Mouse (Mus musculus) embryonic facial prominence, embryonic 13.5 days (tissue): Measurements from ENCODE around the gene Ldlrad3. TPM values are rescaled to one million over a fixed set of nuclear protein-coding genes. Genes with fewer than 3 reads are reported as not detected.

Experiments
- ATAC-seq: fragments of 200-750 bp; cut with Nextera tagmentation; 2 replicates; pipeline ENCODE4 v1.8.0; 2017; ENCODE audit warnings: low read depth; ENCODE audit not compliant: insufficient number of reproducible peaks, insufficient read depth, low FRiP score, low TSS enrichment
- H3K27ac ChIP-seq: fragments of 300-500 bp; sonication (generic); 2 replicates; pipeline ENCODE4 v1.5.1; 2015; ENCODE audit warnings: moderate library complexity, mild to moderate bottlenecking, inconsistent platforms
- H3K27me3 ChIP-seq: fragments of 300-500 bp; sonication (generic); 2 replicates; pipeline ENCODE4 v1.6.1; 2015; ENCODE audit warnings: mild to moderate bottlenecking, inconsistent platforms
- H3K36me3 ChIP-seq: fragments of 300-500 bp; sonication (generic); 2 replicates; pipeline ENCODE4 v1.6.1; 2015; ENCODE audit warnings: mild to moderate bottlenecking, inconsistent platforms
- H3K4me1 ChIP-seq: fragments of 300-500 bp; sonication (generic); 2 replicates; pipeline ENCODE4 v1.6.1; 2015; ENCODE audit warnings: inconsistent platforms
- H3K4me2 ChIP-seq: fragments of 300-500 bp; sonication (generic); 2 replicates; pipeline ENCODE4 v1.6.1; 2015; ENCODE audit warnings: moderate library complexity, mild to moderate bottlenecking, inconsistent platforms
- H3K4me3 ChIP-seq: fragments of 300-500 bp; sonication (generic); 2 replicates; pipeline ENCODE4 v1.5.1; 2015; ENCODE audit warnings: mild to moderate bottlenecking, inconsistent platforms
- H3K9ac ChIP-seq: fragments of 300-500 bp; sonication (generic); 2 replicates; pipeline ENCODE4 v1.6.1; 2015; ENCODE audit warnings: mild to moderate bottlenecking, inconsistent platforms
- H3K9me3 ChIP-seq: fragments of 300-500 bp; sonication (generic); 2 replicates; pipeline ENCODE4 v1.6.1; 2016; ENCODE audit warnings: inconsistent platforms
- WGBS: fragments of 180-500 bp; shearing (Covaris S2); methylation state at CpG from one replicate; pipeline ENCODE4 v1.1.7; 2015; ENCODE audit warnings: mixed read lengths; 5-methylcytosine and 5-hydroxymethylcytosine counted together
- polyA plus RNA-seq: library from polyadenylated mRNA; unstranded; fragments of >200 nt; fragmentation: Nextera tagmentation; extraction: Ambion mirVana; gene quantifications from 2 replicates; pipeline ENCODE4 v1.2.1, GENCODE M21; 2015

Ldlrad3 gene
- polyA plus RNA-seq, 1 experiment from 2014 or later, result 52.4 TPM

DNA sequence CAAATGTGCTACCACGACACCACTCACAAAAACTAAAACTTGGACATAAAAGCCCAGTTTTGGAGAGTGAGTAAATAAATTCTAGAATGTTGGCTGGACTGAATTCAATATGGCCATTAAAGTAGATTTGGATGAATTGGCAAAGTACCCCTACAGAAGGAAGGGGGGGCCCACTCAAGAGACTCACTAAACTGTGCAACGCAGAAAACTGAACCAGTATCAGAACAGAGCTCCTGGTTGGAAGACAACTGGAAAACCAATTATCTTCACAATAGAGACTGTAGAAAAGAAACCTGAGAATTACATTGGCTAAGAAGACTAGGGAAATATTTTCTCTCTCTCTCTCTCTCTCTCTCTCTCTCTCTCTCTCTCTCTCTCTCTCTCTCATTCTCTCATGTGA, 45.0 kb downstream of the Ldlrad3 start:
- Histone ChIP-seq H3K27me3 (no peaks in the 10 kb centered on the region), H3K27ac (no peak overlapping the region)
- ATAC-seq, result no peak

DNA sequence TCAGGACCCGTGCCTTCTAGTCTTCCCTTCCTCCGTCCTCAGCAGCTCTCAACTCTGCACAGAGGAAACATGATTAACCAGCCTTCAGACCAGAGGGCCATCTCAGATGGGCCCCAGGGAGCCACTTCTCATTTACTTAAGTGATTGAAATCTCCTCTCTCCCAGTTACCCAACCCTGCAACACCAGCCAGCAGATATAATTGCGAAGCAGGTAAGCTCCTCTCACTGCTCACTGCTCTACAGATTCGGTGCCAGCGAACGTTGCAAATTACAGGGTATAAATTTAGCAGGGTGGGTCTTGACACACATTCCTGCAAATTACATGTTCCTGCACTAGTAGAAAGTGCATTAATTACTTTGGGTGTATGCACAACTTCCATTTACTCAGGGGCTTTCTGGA, 48.3 kb downstream of the Ldlrad3 start:
- Histone ChIP-seq H3K9ac (no peak overlapping the region), H3K27ac (peak overlapping the region; percentile 77), H3K9me3 (no peaks in the 10 kb centered on the region), H3K4me1 (peaks cover 82% of the 10 kb centered on the region), H3K4me3 (no peak overlapping the region), H3K27me3 (no peaks in the 10 kb centered on the region), H3K4me2 (peak overlapping the region; percentile 35), H3K36me3 (no peaks in the 10 kb centered on the region)
- WGBS, result 28% methylated on average over 6 of the region's 6 CpGs
- ATAC-seq, result no peak

More for the DNA sequence above, 45.0 kb downstream of the Ldlrad3 start:
- no peaks in the 10 kb centered on the region for H3K9me3 ChIP-seq
- H3K9ac ChIP-seq, result no peak overlapping the region
- WGBS, result 77% methylated on average over 2 of the region's 2 CpGs
- H3K4me1 ChIP-seq, result peaks cover 55% of the 10 kb centered on the region
- no peak overlapping the region for H3K4me2 ChIP-seq
- no peak overlapping the region for H3K4me3 ChIP-seq
- H3K36me3 ChIP-seq, result no peaks in the 10 kb centered on the region

DNA sequence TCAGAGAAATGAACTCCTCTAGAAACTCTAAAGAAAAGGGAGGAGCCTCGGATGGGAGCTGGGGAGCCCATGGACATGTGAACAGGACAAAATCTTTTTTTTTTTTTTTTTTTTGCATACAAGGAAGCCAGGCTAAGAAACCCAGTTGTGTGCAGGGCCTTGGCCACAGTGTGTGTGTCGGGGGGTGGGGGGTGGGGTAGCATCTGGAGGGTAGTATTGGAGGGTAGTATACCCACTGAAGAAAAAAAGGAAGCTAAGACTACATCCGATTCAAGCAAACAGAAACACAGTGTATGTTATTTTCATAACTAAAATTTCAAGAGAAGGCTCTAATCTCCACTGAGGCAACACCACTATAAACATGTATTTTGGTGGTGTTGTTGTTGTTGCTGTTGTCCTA, 50.0 kb downstream of the Ldlrad3 start:
- H3K36me3 ChIP-seq, result no peaks in the 10 kb centered on the region
- ATAC-seq, result no peak
- no peak overlapping the region for H3K9ac ChIP-seq
- H3K4me1 ChIP-seq, result peaks cover 89% of the 10 kb centered on the region
- H3K27ac ChIP-seq, result peak overlapping the region; percentile 77
- no peaks in the 10 kb centered on the region for H3K27me3 ChIP-seq
- H3K9me3 ChIP-seq, result no peaks in the 10 kb centered on the region
- 76% methylated on average over 3 of the region's 3 CpGs for WGBS
- H3K4me2 ChIP-seq, result 0 out of 2 replicates have a peak overlapping the region, but pooled peaks have one; percentile 35
- H3K4me3 ChIP-seq, result no peak overlapping the region

DNA sequence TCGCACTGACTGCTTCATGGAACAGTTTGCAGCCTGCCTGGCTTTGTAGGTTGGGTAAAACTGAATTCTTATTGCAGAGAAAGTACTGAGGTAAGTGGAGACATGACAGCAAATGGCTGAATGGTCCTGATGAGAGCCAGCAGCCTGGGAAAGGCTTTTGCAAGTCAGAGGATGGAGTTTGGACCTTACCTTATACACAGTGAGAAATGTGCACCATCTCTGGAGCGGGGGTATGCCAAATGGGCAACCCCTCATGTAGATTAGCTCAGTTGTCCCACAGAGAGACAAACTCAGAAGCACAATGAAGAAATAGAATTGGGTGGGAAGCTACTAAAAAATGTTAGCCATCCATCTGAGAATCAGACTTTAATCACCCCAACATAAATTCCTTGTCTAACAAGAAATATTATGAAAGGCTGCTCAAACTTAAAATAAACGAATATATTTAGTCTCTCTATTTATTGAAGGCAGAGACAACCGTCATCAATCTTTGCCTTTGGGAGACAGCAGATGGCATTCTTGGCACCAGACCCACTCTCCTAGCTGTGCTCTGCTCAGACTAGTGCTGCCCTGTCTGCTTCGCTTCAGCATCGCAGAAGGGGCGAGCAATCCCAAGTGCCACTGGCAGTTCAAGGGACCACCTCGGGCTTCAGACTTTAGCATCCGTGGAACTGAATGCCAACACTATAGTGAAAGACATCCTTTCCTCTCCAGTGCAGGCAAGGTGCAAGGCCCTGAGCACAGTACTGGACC, 51.5 kb downstream of the Ldlrad3 start:
- peak overlapping the region; percentile 69 for H3K27ac ChIP-seq
- no peak overlapping the region for H3K4me2 ChIP-seq
- H3K4me1 ChIP-seq, result peaks cover 91% of the 10 kb centered on the region
- H3K27me3 ChIP-seq, result no peaks in the 10 kb centered on the region
- WGBS, result 53% methylated on average over 9 of the region's 9 CpGs
- H3K9ac ChIP-seq, result no peak overlapping the region
- no peaks in the 10 kb centered on the region for H3K36me3 ChIP-seq
- H3K9me3 ChIP-seq, result no peaks in the 10 kb centered on the region
- H3K4me3 ChIP-seq, result no peak overlapping the region
- no peak for ATAC-seq

DNA sequence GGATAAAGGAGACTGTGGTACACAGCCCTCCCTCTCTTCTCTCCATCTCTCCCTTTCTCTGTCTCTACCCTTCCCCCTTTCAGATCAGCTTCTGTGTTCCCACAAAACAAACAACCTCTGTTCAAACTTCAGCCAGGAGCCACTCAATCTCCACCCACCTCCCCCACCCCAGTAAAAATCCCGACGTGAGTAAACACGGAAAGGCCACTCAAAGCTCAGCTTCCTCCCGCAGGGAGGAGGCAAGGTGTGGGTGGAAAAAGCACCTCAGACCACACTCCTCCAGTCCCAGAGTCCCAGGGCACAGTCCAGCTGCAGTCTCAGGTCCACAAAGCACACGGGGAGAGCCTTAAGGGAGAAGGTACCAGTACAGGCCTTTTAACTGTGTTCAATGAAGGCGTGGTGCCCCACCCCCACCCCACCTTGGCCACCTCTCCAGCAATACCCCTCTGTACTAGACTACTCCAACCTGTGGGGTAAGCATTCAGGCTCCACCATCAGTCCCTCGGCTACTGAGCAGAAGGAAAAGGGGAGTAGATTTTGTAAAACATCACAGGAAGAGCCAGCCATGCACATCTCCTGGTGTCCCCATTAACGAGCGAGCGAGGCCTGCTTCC, 53.1 kb downstream of the Ldlrad3 start:
- Histone ChIP-seq H3K9me3 (no peaks in the 10 kb centered on the region), H3K4me1 (peaks cover 94% of the 10 kb centered on the region), H3K4me2 (no peak overlapping the region), H3K36me3 (no peaks in the 10 kb centered on the region), H3K27me3 (no peaks in the 10 kb centered on the region), H3K27ac (peak overlapping the region; percentile 77), H3K4me3 (no peak overlapping the region), H3K9ac (peak overlapping the region; percentile 11; the same call in 1 of the 2 replicates)
- WGBS, result 44% methylated on average over 10 of the region's 10 CpGs
- no peak for ATAC-seq

DNA sequence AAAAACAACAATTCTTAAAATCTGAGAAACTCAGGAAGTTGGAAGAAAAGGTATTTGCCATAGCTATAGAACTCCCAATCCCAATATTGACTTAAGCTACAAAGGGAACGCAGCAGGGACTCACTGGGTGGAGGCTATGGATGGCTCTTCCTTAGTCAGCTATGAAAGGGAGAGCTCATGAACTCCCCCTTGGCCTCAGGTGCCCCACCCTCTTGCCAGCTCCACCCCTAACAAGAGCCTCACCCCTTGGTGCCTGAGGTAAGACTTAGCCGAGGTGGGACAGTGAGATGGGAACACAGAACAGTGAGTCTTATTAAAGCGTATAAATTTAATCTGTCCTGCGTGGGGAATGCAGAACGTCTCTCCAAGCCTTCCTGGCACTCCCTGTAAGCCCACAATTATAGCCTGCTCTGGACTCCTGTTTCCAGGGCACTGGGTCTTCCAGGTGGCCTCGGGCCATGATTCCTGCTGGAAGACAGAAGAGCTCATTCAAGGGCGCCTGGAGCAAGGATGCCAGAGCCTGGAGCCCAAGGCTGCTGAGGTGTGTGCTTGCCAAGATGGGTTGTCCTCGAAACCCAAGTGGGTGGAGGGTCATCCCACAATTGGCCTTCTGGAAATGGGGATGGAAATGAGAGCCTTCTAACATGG, 55.9 kb downstream of the Ldlrad3 start:
- WGBS, result 65% methylated on average over 8 of the region's 8 CpGs

DNA sequence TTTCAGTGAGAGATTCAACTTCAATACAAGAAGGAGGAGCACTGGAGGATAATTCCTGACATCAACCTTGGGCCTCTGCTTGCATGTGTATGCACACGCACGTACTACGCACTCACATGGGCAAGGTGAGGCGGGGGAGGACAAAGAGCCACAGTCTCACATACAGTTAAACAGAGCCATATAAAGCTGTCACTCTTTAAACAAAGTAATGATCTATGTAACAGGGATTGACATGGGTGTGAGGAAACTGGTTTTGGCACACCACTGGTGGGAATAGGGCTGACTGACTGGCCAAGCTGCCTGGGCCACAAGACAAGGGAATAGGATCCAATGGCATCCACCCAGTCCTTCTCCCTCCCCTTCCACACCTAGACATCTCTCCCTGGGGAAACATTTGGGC, 57.0 kb downstream of the Ldlrad3 start:
- WGBS, result 87% methylated on average over 4 of the region's 4 CpGs
- no peaks in the 10 kb centered on the region for H3K36me3 ChIP-seq
- H3K4me3 ChIP-seq, result no peak overlapping the region
- no peak overlapping the region for H3K9ac ChIP-seq
- no peaks in the 10 kb centered on the region for H3K27me3 ChIP-seq
- no peak for ATAC-seq
- no peaks in the 10 kb centered on the region for H3K9me3 ChIP-seq
- peak overlapping the region; percentile 5; the same call in 1 of the 2 replicates for H3K4me2 ChIP-seq
- peaks cover 81% of the 10 kb centered on the region for H3K4me1 ChIP-seq
- H3K27ac ChIP-seq, result peak overlapping the region; percentile 63

More for the DNA sequence above, 55.9 kb downstream of the Ldlrad3 start:
- Histone ChIP-seq H3K4me1 (peaks cover 84% of the 10 kb centered on the region), H3K4me2 (no peak overlapping the region), H3K9ac (no peak overlapping the region), H3K4me3 (no peak overlapping the region), H3K36me3 (no peaks in the 10 kb centered on the region), H3K27ac (peak overlapping the region; percentile 23; the same call in 1 of the 2 replicates), H3K27me3 (no peaks in the 10 kb centered on the region), H3K9me3 (no peaks in the 10 kb centered on the region)
- no peak for ATAC-seq

DNA sequence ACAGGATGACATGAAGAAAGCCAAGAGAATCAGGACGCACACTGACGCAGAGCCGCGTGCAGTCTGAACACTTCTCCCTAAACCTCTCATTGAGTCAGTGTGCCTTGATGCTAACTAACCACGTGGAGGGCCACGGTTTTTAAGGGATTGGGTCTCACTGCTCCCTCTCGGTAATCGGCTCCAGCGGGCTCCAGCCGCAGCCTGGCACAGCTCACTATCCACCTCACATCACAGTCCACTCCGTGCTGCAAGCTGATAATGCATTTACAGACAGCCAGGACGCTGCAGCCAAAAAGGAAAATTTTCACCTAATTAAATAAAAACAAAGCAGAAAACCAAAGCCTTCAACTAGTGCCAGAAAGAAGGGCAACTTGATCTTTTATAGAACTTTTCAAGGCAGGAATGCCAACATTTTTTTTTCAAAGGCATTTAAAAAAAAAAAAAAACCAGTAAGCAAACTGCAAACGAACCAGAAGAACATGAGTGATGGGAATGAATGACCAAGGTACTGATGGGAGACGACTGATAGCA, 57.6 kb downstream of the Ldlrad3 start:
- H3K4me3 ChIP-seq, result no peak overlapping the region
- peaks cover 80% of the 10 kb centered on the region for H3K4me1 ChIP-seq
- no peak for ATAC-seq
- 44% methylated on average over 14 of the region's 14 CpGs for WGBS
- H3K27me3 ChIP-seq, result no peaks in the 10 kb centered on the region
- peak overlapping the region; percentile 78 for H3K27ac ChIP-seq
- no peak overlapping the region for H3K9ac ChIP-seq
- H3K36me3 ChIP-seq, result no peaks in the 10 kb centered on the region
- peak overlapping the region; percentile 5; the same call in 1 of the 2 replicates for H3K4me2 ChIP-seq
- H3K9me3 ChIP-seq, result no peaks in the 10 kb centered on the region

DNA sequence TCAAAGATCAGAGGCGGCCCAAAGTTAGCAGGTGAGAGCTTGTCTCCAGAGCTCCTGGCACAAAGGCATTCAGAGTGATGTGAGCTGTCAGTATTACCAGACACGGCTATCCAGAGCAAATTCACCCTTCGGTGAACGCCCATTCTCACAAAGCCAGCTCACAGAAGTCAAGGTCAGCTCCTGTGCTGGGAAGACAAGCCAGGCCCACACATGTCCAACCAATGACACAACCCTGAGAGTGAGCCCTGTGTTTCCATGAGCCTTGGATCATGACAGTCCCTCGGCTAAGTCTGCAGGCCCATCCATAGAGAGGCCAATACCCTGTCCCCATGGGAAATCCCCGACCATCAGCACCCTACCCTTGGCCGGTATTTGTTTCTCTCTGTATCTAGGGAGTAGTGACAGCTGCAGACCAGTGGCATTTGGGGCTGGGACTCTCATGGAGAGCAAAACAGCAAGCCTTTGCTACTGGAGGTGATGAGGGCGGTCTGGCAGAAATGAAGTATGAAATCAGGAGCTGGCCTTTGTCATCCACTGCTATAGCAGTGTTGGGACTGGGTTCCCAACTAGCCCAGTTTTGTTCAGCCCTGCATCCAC, 58.3 kb downstream of the Ldlrad3 start:
- Histone ChIP-seq H3K9me3 (no peaks in the 10 kb centered on the region), H3K4me1 (peaks cover 77% of the 10 kb centered on the region), H3K27ac (peak overlapping the region; percentile 78), H3K36me3 (no peaks in the 10 kb centered on the region), H3K9ac (no peak overlapping the region), H3K27me3 (no peaks in the 10 kb centered on the region), H3K4me3 (no peak overlapping the region), H3K4me2 (no peak overlapping the region)
- no peak for ATAC-seq
- 74% methylated on average over 8 of the region's 8 CpGs for WGBS

DNA sequence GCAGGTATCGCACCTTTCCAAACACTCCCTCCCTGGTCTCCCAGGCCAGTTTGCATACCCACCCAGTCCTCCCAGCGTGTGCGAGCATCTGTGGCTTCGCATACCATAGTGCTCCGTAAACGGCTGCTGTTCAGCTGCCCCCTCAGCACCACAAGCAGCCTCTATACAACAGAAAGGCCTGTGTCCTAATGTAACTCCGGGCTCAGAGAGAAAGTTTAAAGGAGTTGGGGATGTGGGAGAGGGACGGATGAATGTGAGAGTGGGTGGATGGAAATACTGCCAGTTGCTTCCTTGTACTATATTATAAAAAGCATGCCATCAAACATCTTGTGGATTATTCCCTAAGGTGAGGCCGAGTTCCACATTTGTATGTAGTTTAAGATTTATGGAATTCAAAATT, 59.0 kb downstream of the Ldlrad3 start:
- Histone ChIP-seq H3K27me3 (no peaks in the 10 kb centered on the region), H3K9ac (no peak overlapping the region), H3K9me3 (no peaks in the 10 kb centered on the region), H3K4me2 (no peak overlapping the region), H3K4me3 (no peak overlapping the region), H3K4me1 (peaks cover 73% of the 10 kb centered on the region), H3K27ac (0 out of 2 replicates have a peak overlapping the region, but pooled peaks have one; percentile 8), H3K36me3 (no peaks in the 10 kb centered on the region)
- no peak for ATAC-seq
- WGBS, result 53% methylated on average over 9 of the region's 9 CpGs

DNA sequence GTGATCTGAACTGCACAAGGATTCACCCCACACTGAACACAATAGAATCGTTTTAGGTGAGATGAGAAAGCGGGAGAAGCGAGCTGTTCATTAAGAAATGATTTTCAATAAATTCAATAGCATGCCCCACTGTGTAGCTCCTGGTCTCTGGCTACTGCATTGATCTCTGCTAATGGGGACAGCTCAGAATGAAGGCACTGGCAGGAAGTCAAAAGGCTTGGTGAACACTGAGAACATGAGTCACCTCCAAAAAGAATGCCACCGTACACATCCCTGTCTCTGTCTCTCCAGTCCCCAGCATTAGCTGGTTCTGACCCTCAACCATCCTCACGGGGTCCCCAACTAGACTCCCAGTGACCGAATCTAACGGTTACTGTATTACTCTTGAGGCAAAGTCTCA, 60.1 kb downstream of the Ldlrad3 start:
- H3K9me3 ChIP-seq, result no peaks in the 10 kb centered on the region
- whole genome bisulfite sequencing, result 88% methylated on average over 7 of the region's 7 CpGs
- H3K4me2 ChIP-seq, result no peak overlapping the region
- no peak overlapping the region for H3K4me3 ChIP-seq
- H3K9ac ChIP-seq, result no peak overlapping the region
- no peaks in the 10 kb centered on the region for H3K27me3 ChIP-seq
- H3K27ac ChIP-seq, result no peak overlapping the region
- no peaks in the 10 kb centered on the region for H3K36me3 ChIP-seq
- peaks cover 71% of the 10 kb centered on the region for H3K4me1 ChIP-seq
- ATAC-seq, result no peak
